Comparison of ENCODE assay signal across 30 mouse cellular contexts in the genomic region with DNA sequence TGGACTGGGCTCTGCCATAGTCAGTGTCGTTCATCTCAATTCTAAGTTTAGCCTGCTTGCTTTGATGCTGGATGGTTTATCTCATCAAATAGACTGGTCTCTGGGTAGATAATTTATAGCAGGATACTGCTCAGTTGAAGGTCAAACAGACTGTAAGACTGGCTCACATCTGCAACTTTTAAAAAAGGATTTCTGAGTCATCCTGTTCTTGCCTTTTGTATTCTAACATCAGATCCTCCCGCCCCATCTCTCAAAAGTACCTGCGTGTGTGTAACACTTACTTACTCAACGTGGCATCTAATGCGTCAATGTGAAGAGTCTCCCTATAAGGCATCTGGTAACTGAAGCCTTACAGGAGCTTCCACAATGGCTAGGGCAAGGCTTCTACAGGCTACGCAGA.
A peak's percentile ranks its signal among the peaks of the same experiment; 100 is the strongest.
DNase-seq lines count a peak whose midpoint lies in the region; ATAC-seq and TF ChIP-seq lines count a peak whose summit lies in the region.
"Had no signal": no experiment of that assay in that cellular context is flagged by ENCODE, and none has a peak within 500 bp of the region (broad histone marks: within the 10 kb centered on the region; RNA-seq: fewer than 3 reads in every experiment).

No protein-coding gene starts in this region.

- no peak for DNase-seq in heart, adult 2 months
- DNase-seq in heart, postnatal 0 days (ENCODE audit: low spot score) = no peak
- DNase-seq in heart, embryonic 10.5 days (ENCODE audit: low spot score) = no peak
- peak; percentile 60 for DNase-seq in brain, adult 2 months (ENCODE audit: low read depth, low spot score)
- no peak for DNase-seq in hindbrain, embryonic 14.5 days (ENCODE audit: low spot score)
- DNase-seq: adrenal gland, postnatal 10 days; adrenal gland, postnatal 36 days; B cell, adult 2 months; cerebellum, adult 11 months; cerebellum, adult 2 months; cerebellum, adult 9-11 months; cerebellum, postnatal 25 days; forebrain, postnatal 0 days; gastrocnemius, adult 2 months; gastrocnemius, postnatal 14 days; heart, adult 18-20 months; heart, postnatal 36 days; kidney, adult 18-20 months had no signal

- no peak overlapping the region for H3K4me3 ChIP-seq in heart, embryonic 13.5 days
- no peak overlapping the region for H3K4me3 ChIP-seq in heart, adult 2 months
- H3K4me3 ChIP-seq in heart, postnatal 0 days (ENCODE audit: low read depth, low read length) = no peak overlapping the region
- no peak overlapping the region for H3K4me3 ChIP-seq in heart, embryonic 10.5 days
- no peak overlapping the region for H3K4me3 ChIP-seq in hindbrain, embryonic 14.5 days (replicated peaks; ENCODE audit: low read length)
- H3K4me3 ChIP-seq: embryonic facial prominence, embryonic 12.5 days; embryonic facial prominence, embryonic 15.5 days; gastrocnemius, adult 2 months; hindbrain, embryonic 10.5 days; hindbrain, embryonic 13.5 days had no signal

- H3K9me3 ChIP-seq in heart, embryonic 13.5 days = no peaks in the 10 kb centered on the region
- H3K9me3 ChIP-seq in heart, postnatal 0 days (replicated peaks; ENCODE audit: control insufficient read depth, low read length) = no peaks in the 10 kb centered on the region
- H3K9me3 ChIP-seq in heart, embryonic 10.5 days = no peaks in the 10 kb centered on the region
- H3K9me3 ChIP-seq in hindbrain, embryonic 14.5 days (ENCODE audit: control insufficient read depth, low read length) = no peaks in the 10 kb centered on the region
- H3K9me3 ChIP-seq: embryonic facial prominence, embryonic 12.5 days; embryonic facial prominence, embryonic 15.5 days; G1E; hindbrain, embryonic 10.5 days; hindbrain, embryonic 13.5 days had no signal

- 64% methylated on average over 6 of the region's 6 CpGs for WGBS in heart, embryonic 13.5 days
- 67% methylated on average over 6 of the region's 6 CpGs for WGBS in heart, adult 2 months
- WGBS in heart, postnatal 0 days = 56% methylated on average over 6 of the region's 6 CpGs
- 73% methylated on average over 6 of the region's 6 CpGs for WGBS in heart, embryonic 10.5 days
- whole genome bisulfite sequencing in hindbrain, embryonic 14.5 days = 93% methylated on average over 6 of the region's 6 CpGs

- H3K9ac ChIP-seq in heart, embryonic 13.5 days = no peak overlapping the region
- no peak overlapping the region for H3K9ac ChIP-seq in heart, adult 2 months (ENCODE audit: low read depth, low read length)
- no peak overlapping the region for H3K9ac ChIP-seq in heart, postnatal 0 days (replicated peaks; ENCODE audit: low read depth, low read length)
- no peak overlapping the region for H3K9ac ChIP-seq in hindbrain, embryonic 14.5 days
- H3K9ac ChIP-seq: embryonic facial prominence, embryonic 12.5 days; embryonic facial prominence, embryonic 15.5 days; forebrain, postnatal 0 days; hindbrain, embryonic 13.5 days had no signal

- H3K27ac ChIP-seq in heart, embryonic 13.5 days (replicated peaks) = peak overlapping the region; percentile 58
- no peak overlapping the region for H3K27ac ChIP-seq in heart, adult 2 months
- H3K27ac ChIP-seq in heart, postnatal 0 days (ENCODE audit: low read depth) = 0 out of 2 replicates have a peak overlapping the region, but pooled peaks have one; percentile 3
- H3K27ac ChIP-seq in heart, embryonic 10.5 days = no peak overlapping the region
- no peak overlapping the region for H3K27ac ChIP-seq in hindbrain, embryonic 14.5 days
- H3K27ac ChIP-seq: embryonic facial prominence, embryonic 12.5 days; embryonic facial prominence, embryonic 15.5 days; gastrocnemius, adult 2 months; hindbrain, embryonic 10.5 days; hindbrain, embryonic 13.5 days; hindbrain, postnatal 0 days had no signal

- H3K27me3 ChIP-seq in heart, embryonic 13.5 days (replicated peaks) = no peaks in the 10 kb centered on the region
- H3K27me3 ChIP-seq in heart, adult 2 months (ENCODE audit: control insufficient read depth, insufficient read depth, low read length) = no peaks in the 10 kb centered on the region
- H3K27me3 ChIP-seq in heart, postnatal 0 days (ENCODE audit: control insufficient read depth, insufficient read depth, low read length) = no peaks in the 10 kb centered on the region
- H3K27me3 ChIP-seq in heart, embryonic 10.5 days (ENCODE audit: insufficient read depth, poor library complexity, severe bottlenecking) = no peaks in the 10 kb centered on the region
- H3K27me3 ChIP-seq in hindbrain, embryonic 14.5 days (ENCODE audit: control insufficient read depth, insufficient read depth, low read length) = no peaks in the 10 kb centered on the region
- H3K27me3 ChIP-seq: CH12.LX; embryonic facial prominence, embryonic 12.5 days; embryonic facial prominence, embryonic 15.5 days; hindbrain, embryonic 13.5 days; Patski had no signal

- no peak for TF ChIP-seq CTCF in heart, adult 2 months (IDR thresholded peaks at IDR 0.05)
- TF ChIP-seq CTCF in heart, postnatal 0 days (IDR thresholded peaks at IDR 0.05; ENCODE audit: low read depth) = no peak

- ATAC-seq in heart, embryonic 13.5 days (ENCODE audit: extremely low read depth, insufficient number of reproducible peaks, low FRiP score, low TSS enrichment) = no peak
- no peak for ATAC-seq in heart, postnatal 0 days (ENCODE audit: insufficient read depth, low read depth)
- ATAC-seq in hindbrain, embryonic 14.5 days (ENCODE audit: low FRiP score) = no peak
- ATAC-seq: forebrain, embryonic 14.5 days; forebrain, postnatal 0 days; hindbrain, postnatal 0 days; inflammation-experienced regulatory T-cells, adult 6 months; intestine, embryonic 16.5 days; Patski had no signal

- peaks cover 26% of the 10 kb centered on the region for H3K4me1 ChIP-seq in heart, embryonic 13.5 days
- no peaks in the 10 kb centered on the region for H3K4me1 ChIP-seq in heart, adult 2 months (ENCODE audit: control insufficient read depth, insufficient read depth, low read length)
- peaks cover under 1% of the 10 kb centered on the region; the same call in 1 of the 2 replicates for H3K4me1 ChIP-seq in heart, postnatal 0 days (ENCODE audit: control insufficient read depth, insufficient read depth)
- 0 out of 2 replicates have a peak, but pooled peaks cover 5% of the 10 kb centered on the region for H3K4me1 ChIP-seq in heart, embryonic 10.5 days
- H3K4me1 ChIP-seq in hindbrain, embryonic 14.5 days (replicated peaks; ENCODE audit: control insufficient read depth, insufficient read depth, low read length) = no peaks in the 10 kb centered on the region
- H3K4me1 ChIP-seq: embryonic facial prominence, embryonic 12.5 days; embryonic facial prominence, embryonic 15.5 days; hindbrain, embryonic 10.5 days; hindbrain, embryonic 13.5 days had no signal

- no peak for TF ChIP-seq POLR2A in heart, adult 2 months (IDR thresholded peaks at IDR 0.05; ENCODE audit: insufficient read depth, low read depth, low read length)

- intact Hi-C loops in heart, adult 2 months (cut with DNase I) = no loop called here

- no peak for TF ChIP-seq EP300 in heart, adult 2 months (IDR thresholded peaks at IDR 0.05; ENCODE audit: insufficient read depth, low read depth, low read length)
- no peak for TF ChIP-seq EP300 in heart, postnatal 0 days (IDR thresholded peaks at IDR 0.05; ENCODE audit: low read depth)

- peaks cover 19% of the 10 kb centered on the region for H3K36me3 ChIP-seq in heart, embryonic 13.5 days
- peaks cover 7% of the 10 kb centered on the region; the same call in 1 of the 2 replicates for H3K36me3 ChIP-seq in heart, adult 2 months (ENCODE audit: control insufficient read depth, insufficient read depth, low read length)
- peaks cover 5% of the 10 kb centered on the region; the same call in 1 of the 2 replicates for H3K36me3 ChIP-seq in heart, postnatal 0 days (replicated peaks; ENCODE audit: control insufficient read depth, insufficient read depth, low read length)
- peaks cover 7% of the 10 kb centered on the region for H3K36me3 ChIP-seq in heart, embryonic 10.5 days
- no peaks in the 10 kb centered on the region for H3K36me3 ChIP-seq in hindbrain, embryonic 14.5 days (replicated peaks; ENCODE audit: control insufficient read depth, insufficient read depth)
- H3K36me3 ChIP-seq: embryonic facial prominence, embryonic 12.5 days had no signal

- H3K79me2 ChIP-seq in heart, adult 2 months (replicated peaks; ENCODE audit: control insufficient read depth, insufficient read depth, low read length) = no peaks in the 10 kb centered on the region

- no peak overlapping the region for H3K4me2 ChIP-seq in heart, embryonic 13.5 days
- H3K4me2 ChIP-seq in heart, postnatal 0 days (ENCODE audit: low read depth, low read length) = no peak overlapping the region
- no peak overlapping the region for H3K4me2 ChIP-seq in hindbrain, embryonic 14.5 days (replicated peaks)
- H3K4me2 ChIP-seq: embryonic facial prominence, embryonic 12.5 days; embryonic facial prominence, embryonic 15.5 days; hindbrain, embryonic 13.5 days had no signal

Comparison
In these comparisons a context has a peak if more than half of its experiments do, and no peak if none do; other contexts are left out.
1. H3K27ac ChIP-seq: peak in heart, embryonic 13.5 days (single experiment) and heart, postnatal 0 days (single experiment); none in heart, adult 2 months (single experiment), heart, embryonic 10.5 days (single experiment) and hindbrain, embryonic 14.5 days (single experiment).